9 mouse cellular contexts compared by ENCODE assay signal in the genomic region with DNA sequence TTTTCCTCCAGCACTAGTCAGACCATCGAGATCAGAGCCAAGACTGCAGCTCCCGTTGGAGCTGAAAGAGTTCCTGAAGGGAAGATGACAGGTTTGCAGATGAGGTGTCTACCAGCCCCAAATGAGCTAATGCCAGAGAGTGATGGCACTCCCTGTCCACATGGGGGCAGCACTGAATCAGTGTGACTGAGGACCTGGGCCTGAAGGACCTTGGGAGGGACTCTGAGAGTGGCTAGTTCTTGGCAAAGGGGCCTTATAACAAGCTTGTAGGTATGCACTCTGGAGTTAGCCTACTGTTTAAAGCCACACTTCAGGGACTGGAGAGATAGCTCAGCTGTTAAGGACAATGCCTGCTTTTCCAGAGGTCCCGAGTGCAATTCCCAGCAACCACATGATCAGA.
DNase-seq lines count a peak whose midpoint lies in the region; ATAC-seq and TF ChIP-seq lines count a peak whose summit lies in the region.
"Had no signal": no experiment of that assay in that cellular context is flagged by ENCODE, and none has a peak within 500 bp of the region (broad histone marks: within the 10 kb centered on the region; RNA-seq: fewer than 3 reads in every experiment).

No protein-coding gene starts in this region.

- no peaks in the 10 kb centered on the region for H3K36me3 ChIP-seq in hindbrain, embryonic 10.5 days
- no peaks in the 10 kb centered on the region for H3K36me3 ChIP-seq in hindbrain, embryonic 16.5 days (ENCODE audit: control insufficient read depth, insufficient read depth, low read length)
- H3K36me3 ChIP-seq in CH12.LX (replicated peaks in 1 of 2; ENCODE audit: control insufficient read depth in 1 of 2, insufficient read depth in 1 of 2, low read length in 1 of 2) = no peaks in the 10 kb centered on the region
- no peaks in the 10 kb centered on the region for H3K36me3 ChIP-seq in neural tube, embryonic 11.5 days (ENCODE audit: control insufficient read depth, insufficient read depth, low read length)
- H3K36me3 ChIP-seq: limb, embryonic 13.5 days had no signal

- DNase-seq in hindbrain, embryonic 10.5 days (ENCODE audit: low spot score) = peak; percentile 56
- peak; percentile 45 for DNase-seq in CH12.LX (ENCODE audit: extremely low read depth)
- peak; percentile 15 for DNase-seq in c-Kit-negative CD71-positive TER-119-positive erythroid progenitor cells, embryonic 14.5 days (ENCODE audit: low read depth, low spot score)
- DNase-seq in forelimb bud, embryonic 11.5 days (ENCODE audit: low read depth, low spot score) = peak; percentile 44
- peak; percentile 57 to 70 for DNase-seq in left cerebral cortex, postnatal 14 days (ENCODE audit: low spot score in 2 of 2)
- peak; percentile 64 for DNase-seq in neural tube, embryonic 11.5 days (ENCODE audit: low spot score)
- DNase-seq in thymus, postnatal 25 days = peak; percentile 43

- intact Hi-C loops in left cerebral cortex, postnatal 14 days (cut with DNase I) = no loop called here

- H3K4me2 ChIP-seq in hindbrain, embryonic 16.5 days (ENCODE audit: low read length) = no peak overlapping the region
- no peak overlapping the region for H3K4me2 ChIP-seq in CH12.LX (ENCODE audit: insufficient read depth, low read depth, poor library complexity, severe bottlenecking)
- H3K4me2 ChIP-seq in neural tube, embryonic 11.5 days (ENCODE audit: low read depth) = no peak overlapping the region
- H3K4me2 ChIP-seq: limb, embryonic 13.5 days had no signal

- ATAC-seq in hindbrain, embryonic 16.5 days = no peak
- no peak for ATAC-seq in neural tube, embryonic 11.5 days (ENCODE audit: insufficient read depth, low FRiP score, low TSS enrichment)

- H3K4me1 ChIP-seq in hindbrain, embryonic 10.5 days (replicated peaks) = peaks cover 9% of the 10 kb centered on the region
- peaks cover 7% of the 10 kb centered on the region for H3K4me1 ChIP-seq in hindbrain, embryonic 16.5 days (ENCODE audit: control insufficient read depth, insufficient read depth, low read depth, low read length)
- H3K4me1 ChIP-seq in CH12.LX (ENCODE audit: control insufficient read depth in 1 of 2, insufficient read depth in 2 of 2) = peaks cover 0 to 4% of the 10 kb centered on the region in 2 experiments; a peak in 1 of 4 replicates
- peaks cover 7% of the 10 kb centered on the region for H3K4me1 ChIP-seq in neural tube, embryonic 11.5 days (ENCODE audit: control insufficient read depth, insufficient read depth, low read length)
- H3K4me1 ChIP-seq: limb, embryonic 13.5 days had no signal

- dilution Hi-C loops in CH12.LX (cut with MboI; ENCODE audit: extremely low pct_ligation_motif_present, extremely low pct_unique_long_range_greater_than_20kb, low sequenced_read_pairs) = no loop called here

- H3K27ac ChIP-seq in hindbrain, embryonic 10.5 days = no peak overlapping the region
- H3K27ac ChIP-seq in hindbrain, embryonic 16.5 days (ENCODE audit: low read depth, low read length) = no peak overlapping the region
- no peak overlapping the region for H3K27ac ChIP-seq in CH12.LX (ENCODE audit: insufficient read depth, low read depth)
- H3K27ac ChIP-seq in neural tube, embryonic 11.5 days (ENCODE audit: low read depth, low read length) = no peak overlapping the region
- H3K27ac ChIP-seq: limb, embryonic 13.5 days had no signal

- no peaks in the 10 kb centered on the region for H3K9me3 ChIP-seq in hindbrain, embryonic 10.5 days
- H3K9me3 ChIP-seq in hindbrain, embryonic 16.5 days (ENCODE audit: control insufficient read depth, low read length) = no peaks in the 10 kb centered on the region
- no peaks in the 10 kb centered on the region for H3K9me3 ChIP-seq in CH12.LX (replicated peaks; ENCODE audit: low read length)
- H3K9me3 ChIP-seq in neural tube, embryonic 11.5 days (ENCODE audit: control insufficient read depth, low read length) = no peaks in the 10 kb centered on the region
- H3K9me3 ChIP-seq: limb, embryonic 13.5 days had no signal

- in situ Hi-C loops in CH12.LX (cut with MboI; ENCODE audit: low pct_ligation_motif_present, low pct_unique_long_range_greater_than_20kb, low sequenced_read_pairs) = loop anchor here (10.0 kb wide), 1 partner anchor 149 kb away; no protein-coding TSS in a partner anchor

- no peak overlapping the region for H3K9ac ChIP-seq in hindbrain, embryonic 16.5 days (ENCODE audit: low read depth, low read length)
- no peak overlapping the region for H3K9ac ChIP-seq in CH12.LX (ENCODE audit: insufficient read depth, low read depth)
- no peak overlapping the region for H3K9ac ChIP-seq in neural tube, embryonic 11.5 days (ENCODE audit: low read length)
- H3K9ac ChIP-seq: limb, embryonic 13.5 days had no signal

- TF ChIP-seq RAD21 in CH12.LX (IDR thresholded peaks at IDR 0.05; ENCODE audit: low read depth, low read length) = peak; percentile 41

- no peak for TF ChIP-seq POLR2A in CH12.LX (IDR thresholded peaks at IDR 0.05; ENCODE audit: low read depth, low read length)

- H3K4me3 ChIP-seq in hindbrain, embryonic 10.5 days = no peak overlapping the region
- H3K4me3 ChIP-seq in hindbrain, embryonic 16.5 days (ENCODE audit: low read length) = no peak overlapping the region
- no peak overlapping the region for H3K4me3 ChIP-seq in CH12.LX (replicated peaks in 1 of 3; ENCODE audit: low read depth in 2 of 3, low read length in 2 of 3, poor library complexity in 1 of 3)
- H3K4me3 ChIP-seq in neural tube, embryonic 11.5 days (ENCODE audit: low read depth, low read length) = no peak overlapping the region
- H3K4me3 ChIP-seq: limb, embryonic 13.5 days had no signal

- WGBS in hindbrain, embryonic 10.5 days = 38% methylated on average over 3 of the region's 3 CpGs
- 27% methylated on average over 3 of the region's 3 CpGs for WGBS in hindbrain, embryonic 16.5 days
- WGBS in neural tube, embryonic 11.5 days = 40% methylated on average over 3 of the region's 3 CpGs

- H3K79me2 ChIP-seq in CH12.LX (replicated peaks; ENCODE audit: control insufficient read depth, extremely low read depth, insufficient read depth, poor library complexity, severe bottlenecking) = no peaks in the 10 kb centered on the region

- no peak for TF ChIP-seq EP300 in CH12.LX (IDR thresholded peaks at IDR 0.05; ENCODE audit: low read length)

- TF ChIP-seq CTCF in CH12.LX (conservative IDR thresholded peaks at IDR 0.05 in 1 of 2, IDR thresholded peaks at IDR 0.05 in 1 of 2; ENCODE audit: low read depth in 2 of 2, low read length in 2 of 2) = peak; percentile 69 to 71

- H3K27me3 ChIP-seq in hindbrain, embryonic 10.5 days (ENCODE audit: insufficient read depth, poor library complexity, severe bottlenecking) = peaks cover 13% of the 10 kb centered on the region; the same call in 1 of the 2 replicates
- H3K27me3 ChIP-seq in hindbrain, embryonic 16.5 days (replicated peaks; ENCODE audit: control insufficient read depth, insufficient read depth, low read length) = no peaks in the 10 kb centered on the region
- peaks cover 60% of the 10 kb centered on the region for H3K27me3 ChIP-seq in CH12.LX (replicated peaks)
- H3K27me3 ChIP-seq in neural tube, embryonic 11.5 days (ENCODE audit: control insufficient read depth, insufficient read depth, low read length) = no peaks in the 10 kb centered on the region

TF ChIP-seq in CH12.LX, 34 proteins besides CTCF, POLR2A, EP300 and RAD21:
- TF ChIP-seq ZKSCAN1 (IDR thresholded peaks at IDR 0.05; ENCODE audit: borderline replicate concordance, low read depth, low read length) (no peak), ZMIZ1 (IDR thresholded peaks at IDR 0.05; ENCODE audit: low read depth, low read length) (no peak), KAT2A (IDR thresholded peaks at IDR 0.05; ENCODE audit: insufficient replicate concordance, low read length) (no peak), MAX (IDR thresholded peaks at IDR 0.05; ENCODE audit: low read length) (0 out of 2 replicates have a peak, but pooled peaks have one; percentile 31), PAX5 (IDR thresholded peaks at IDR 0.05; ENCODE audit: low read length) (no peak), SMC3 (IDR thresholded peaks at IDR 0.05; ENCODE audit: low read depth, low read length) (peak; percentile 48)
